Mouse (Mus musculus) C2C12 (cell line): ENCODE results near the gene Wipf2.

Experiments used
- CTCF ChIP-seq: IDR thresholded peaks from one replicate; pipeline ENCODE4 v1.5.1; 2011; ENCODE audit not compliant: control insufficient read depth, insufficient read depth, insufficient read length
- MAX ChIP-seq: IDR thresholded peaks from one replicate; pipeline ENCODE4 v1.6.1; 2011; ENCODE audit warnings: mild to moderate bottlenecking, control low read depth
- USF1 ChIP-seq: IDR thresholded peaks from one replicate; pipeline ENCODE4 v1.6.1; 2011; ENCODE audit warnings: low read depth, mild to moderate bottlenecking, control low read depth, moderate library complexity

GRCm38 (mm10) chr11:98837231-98837704 lies 26.2 kb upstream of the Wipf2 start:
- TF ChIP-seq CTCF (no peak), MAX (no peak), USF1 (no peak)
